Mouse (Mus musculus) small intestine, adult 2 months (tissue): ENCODE measurements at regions not wholly inside any gene's neighbourhood (a gene's known extent, or its start where the extent isn't known, plus 50 kb on each side); places are given as distances from the start of the nearest gene placed in this dataset.

Experiments
- H3K27ac ChIP-seq: fragments of 200-500 bp; 2 replicates; pipeline ENCODE4 v1.5.1; 2012; ENCODE audit warnings: low read depth, low read length, control low read depth, inconsistent platforms; ENCODE audit not compliant: insufficient read depth
- H3K27me3 ChIP-seq: fragments of 200-500 bp; 2 replicates; pipeline ENCODE4 v1.6.1; 2012; ENCODE audit warnings: mild to moderate bottlenecking, moderate library complexity, low read length, inconsistent platforms; ENCODE audit not compliant: control insufficient read depth, insufficient read depth
- H3K36me3 ChIP-seq: fragments of 200-500 bp; 2 replicates; pipeline ENCODE4 v1.6.1; 2012; ENCODE audit warnings: mild to moderate bottlenecking, low read length, control low read depth, inconsistent platforms; ENCODE audit not compliant: control insufficient read depth, insufficient read depth
- H3K4me1 ChIP-seq: fragments of 200-500 bp; 2 replicates; pipeline ENCODE4 v1.6.1; 2012; ENCODE audit warnings: low read length, inconsistent platforms, mixed read lengths; ENCODE audit not compliant: control insufficient read depth, insufficient read depth, insufficient read length
- H3K4me3 ChIP-seq: fragments of 200-500 bp; 2 replicates; pipeline ENCODE4 v1.5.1; 2012; ENCODE audit warnings: low read depth, mild to moderate bottlenecking, control low read depth, inconsistent platforms, low read length, moderate library complexity
- CTCF ChIP-seq: fragments of 200-500 bp; IDR thresholded peaks from 2 replicates; pipeline ENCODE4 v1.5.1; 2012; ENCODE audit warnings: low read depth, mild to moderate bottlenecking, control low read depth, inconsistent platforms, low read length, moderate library complexity, mixed read lengths; ENCODE audit not compliant: insufficient replicate concordance, insufficient read length; ENCODE audit errors: extremely low read depth
- POLR2A ChIP-seq: fragments of 200-500 bp; IDR thresholded peaks from 2 replicates; pipeline ENCODE4 v1.6.1; 2012; ENCODE audit warnings: low read depth, mild to moderate bottlenecking, control low read depth, inconsistent platforms, low read length, moderate library complexity
- WGBS: fragments of 180-500 bp; shearing (Covaris S2); methylation state at CpG from one replicate; pipeline ENCODE4 v1.1.7; 2018; 5-methylcytosine and 5-hydroxymethylcytosine counted together

GRCm38 (mm10) chr8:9042835-9043792 lies 352.8 kb upstream of the Arglu1 start:
- no peak for TF ChIP-seq CTCF
- H3K36me3 ChIP-seq, result no peaks in the 10 kb centered on the region
- 33% methylated on average over 10 of the region's 10 CpGs for whole genome bisulfite sequencing

GRCm38 (mm10) chr8:9029156-9029555 lies 338.8 kb upstream of the Arglu1 start:
- Histone ChIP-seq H3K4me1 (no peaks in the 10 kb centered on the region), H3K27me3 (no peaks in the 10 kb centered on the region), H3K36me3 (no peaks in the 10 kb centered on the region), H3K27ac (no peak overlapping the region), H3K4me3 (no peak overlapping the region)
- 82% methylated on average over 4 of the region's 4 CpGs for WGBS
- no peak for TF ChIP-seq POLR2A
- TF ChIP-seq CTCF, result no peak

More at GRCm38 (mm10) chr8:9042835-9043792, 352.8 kb upstream of the Arglu1 start:
- H3K27ac ChIP-seq, result no peak overlapping the region
- H3K4me1 ChIP-seq, result no peaks in the 10 kb centered on the region
- no peak overlapping the region for H3K4me3 ChIP-seq
- H3K27me3 ChIP-seq, result no peaks in the 10 kb centered on the region

- WGBS, result 25% methylated on average over 4 of the region's 4 CpGs
- TF ChIP-seq POLR2A (no peak), CTCF (no peak)
- Histone ChIP-seq H3K27me3 (no peaks in the 10 kb centered on the region), H3K36me3 (no peaks in the 10 kb centered on the region), H3K4me1 (no peaks in the 10 kb centered on the region), H3K27ac (no peak overlapping the region), H3K4me3 (no peak overlapping the region)
Observed at GRCm38 (mm10) chr8:9027672-9028071, 337.4 kb upstream of the Arglu1 start.

- TF ChIP-seq CTCF, result no peak
- TF ChIP-seq POLR2A, result no peak
- Histone ChIP-seq H3K36me3 (no peaks in the 10 kb centered on the region), H3K4me3 (no peak overlapping the region), H3K27me3 (no peaks in the 10 kb centered on the region), H3K4me1 (no peaks in the 10 kb centered on the region), H3K27ac (no peak overlapping the region)
- whole genome bisulfite sequencing, result 11% methylated on average over 3 of the region's 3 CpGs
Observed at GRCm38 (mm10) chr8:9025872-9026271, 335.6 kb upstream of the Arglu1 start.

GRCm38 (mm10) chr8:9025378-9025777 lies 335.1 kb upstream of the Arglu1 start:
- WGBS, result 25% methylated on average over 3 of the region's 3 CpGs
- no peaks in the 10 kb centered on the region for H3K36me3 ChIP-seq
- no peaks in the 10 kb centered on the region for H3K4me1 ChIP-seq
- TF ChIP-seq CTCF (no peak), POLR2A (no peak)
- H3K27me3 ChIP-seq, result no peaks in the 10 kb centered on the region
- no peak overlapping the region for H3K27ac ChIP-seq
- no peak overlapping the region for H3K4me3 ChIP-seq

GRCm38 (mm10) chr8:9020744-9021143 lies 330.4 kb upstream of the Arglu1 start:
- no peak for TF ChIP-seq POLR2A
- no peak for TF ChIP-seq CTCF
- WGBS, result 85% methylated on average over 2 of the region's 2 CpGs
- Histone ChIP-seq H3K27me3 (no peaks in the 10 kb centered on the region), H3K4me1 (no peaks in the 10 kb centered on the region), H3K4me3 (no peak overlapping the region), H3K27ac (no peak overlapping the region), H3K36me3 (no peaks in the 10 kb centered on the region)

GRCm38 (mm10) chr8:9020180-9020579 lies 329.9 kb upstream of the Arglu1 start:
- H3K4me3 ChIP-seq, result no peak overlapping the region
- no peaks in the 10 kb centered on the region for H3K4me1 ChIP-seq
- H3K36me3 ChIP-seq, result no peaks in the 10 kb centered on the region
- TF ChIP-seq POLR2A (no peak), CTCF (no peak)
- no peak overlapping the region for H3K27ac ChIP-seq
- 57% methylated on average over 3 of the region's 3 CpGs for WGBS
- H3K27me3 ChIP-seq, result no peaks in the 10 kb centered on the region
